Mouse (Mus musculus) gastrocnemius, adult 8-10 months (tissue): ENCODE measurements around the gene Wipf1. TPM values are rescaled to one million over a fixed set of nuclear protein-coding genes. Genes with fewer than 3 reads are reported as not detected.
A peak's percentile ranks its signal among the peaks of the same experiment; 100 is the strongest.
"Not testable (repeated sequence)": the region's sequence is repeated elsewhere in the genome, so short reads cannot be mapped to it uniquely, and the experiment has no call there.

Experiments used
- DNase-seq, 2 experiments: peaks; one replicate each; pipeline ENCODE4 v3.0.0; 2022; ENCODE audit warnings: low spot score in 2 of 2
- total RNA-seq, 4 experiments: library from RNA; stranded (reverse); gene quantifications; 2 replicates each; pipeline ENCODE4 v1.2.4; 2022

Gene Wipf1
- total RNA-seq, result 10 to 100 TPM in 1 of 4 experiments, 1 to 10 TPM in 3; 4.5 to 10.1 (median 6.6) TPM

DNA sequence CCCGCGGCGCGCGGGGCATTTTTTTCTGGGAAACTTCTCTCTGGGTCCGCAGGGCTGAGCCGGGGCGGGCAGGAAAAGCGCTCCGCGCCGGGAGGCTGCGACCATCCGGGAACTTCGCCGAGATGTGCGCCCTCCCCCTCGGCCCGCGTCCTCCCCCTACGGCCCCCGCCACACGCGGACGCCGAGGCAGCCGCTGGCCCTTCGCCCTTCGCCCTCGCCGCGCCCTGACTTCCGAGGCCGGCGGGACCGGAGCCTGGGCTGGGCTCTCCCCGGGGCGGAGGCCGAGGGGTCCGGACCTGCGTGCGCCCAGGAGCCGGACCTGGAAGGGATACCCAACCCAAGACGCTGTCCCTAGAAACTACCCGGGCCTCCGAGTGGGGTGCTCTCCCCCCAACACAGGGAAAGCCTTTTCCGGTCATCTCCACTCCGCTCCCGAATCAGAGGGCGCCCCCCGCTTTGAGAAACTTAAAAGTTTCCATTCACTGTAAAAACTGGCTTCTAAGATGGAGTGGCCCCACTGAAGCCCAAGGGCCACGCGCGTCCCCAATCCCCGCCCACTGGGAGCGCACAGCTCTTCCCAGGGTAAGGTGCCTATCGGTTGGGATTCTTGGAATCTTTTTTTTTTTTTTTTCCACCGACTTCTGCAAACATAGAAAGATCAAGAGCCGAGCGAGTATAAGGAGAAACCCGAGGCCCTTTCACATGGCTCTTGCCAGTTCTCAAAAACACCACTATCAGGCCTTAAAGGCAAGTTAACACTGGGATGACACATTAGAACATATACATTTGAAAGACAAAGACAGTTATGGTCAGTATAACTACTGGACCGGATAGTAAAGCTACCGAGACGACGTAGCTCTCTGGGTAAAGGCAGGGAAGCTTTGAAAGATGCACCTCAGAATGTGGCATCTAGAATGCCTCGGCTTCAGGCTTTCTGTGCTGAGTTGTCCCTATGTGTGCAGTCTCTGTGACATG is at the start of gene Wipf1:
Gene Wipf1, minus strand, starts transcription at position 379 of the 975 bp plus-strand sequence.
- DNase-seq, result peak; percentile 63 to 78

DNA sequence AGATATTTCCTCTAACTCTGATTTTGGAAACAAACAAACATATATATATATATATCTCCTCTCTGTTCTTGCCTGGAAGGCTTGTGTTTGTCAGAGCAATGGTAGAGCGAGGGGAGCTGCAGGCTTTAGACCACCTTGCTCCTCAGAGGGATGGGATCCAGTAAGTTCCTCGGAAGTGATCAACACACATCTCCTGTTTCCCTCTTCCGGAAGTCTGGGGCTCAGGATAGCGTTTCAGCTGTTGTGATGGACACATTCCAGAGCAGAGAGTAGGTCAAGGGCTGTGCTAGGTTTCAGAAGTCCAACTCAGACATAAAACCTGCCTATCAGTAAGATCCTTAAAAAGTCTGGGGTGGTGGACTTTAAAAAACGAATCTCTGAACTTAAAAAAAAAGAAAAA is 49.6 kb upstream of the Wipf1 start:
- DNase-seq, result no peak

DNA sequence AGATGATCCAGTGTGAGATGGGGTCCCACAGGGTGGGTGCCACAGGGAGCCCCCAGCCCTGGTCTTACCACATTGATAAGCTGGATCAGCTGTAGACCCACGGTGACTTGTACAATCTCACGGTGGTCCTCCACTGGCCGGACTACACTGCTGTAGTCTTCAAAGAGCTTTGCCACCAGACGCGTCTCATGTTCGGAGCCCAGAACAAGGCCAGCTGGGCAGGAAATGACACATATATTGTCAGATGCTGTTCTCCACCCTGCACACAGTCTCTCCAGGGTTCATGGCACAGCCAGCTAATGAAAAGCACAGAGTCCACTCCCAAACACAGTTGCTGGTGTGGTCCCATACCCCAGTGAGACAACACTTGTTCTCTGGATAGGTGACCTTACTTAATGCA is 44.9 kb upstream of the Wipf1 start:
- no peak for DNase-seq

DNA sequence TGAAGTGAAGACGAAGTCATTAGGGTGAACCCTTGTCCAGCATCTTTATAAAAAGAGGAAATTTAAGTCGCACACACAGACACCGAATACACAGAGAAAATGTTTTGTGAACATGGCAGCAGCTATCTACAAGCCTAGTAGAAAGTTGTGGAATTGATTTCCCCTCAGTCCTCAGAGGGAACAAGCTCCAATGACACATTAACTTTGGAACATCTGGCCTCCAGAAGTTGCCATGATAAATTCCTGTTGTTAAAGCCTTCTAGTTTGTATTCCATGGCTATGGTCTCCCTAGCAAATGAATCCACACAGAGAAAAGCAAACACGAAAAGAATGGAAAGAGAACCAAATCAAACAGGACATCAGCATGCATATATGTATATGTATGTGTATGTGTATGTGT is 44.0 kb upstream of the Wipf1 start:
- DNase-seq, result no peak

DNA sequence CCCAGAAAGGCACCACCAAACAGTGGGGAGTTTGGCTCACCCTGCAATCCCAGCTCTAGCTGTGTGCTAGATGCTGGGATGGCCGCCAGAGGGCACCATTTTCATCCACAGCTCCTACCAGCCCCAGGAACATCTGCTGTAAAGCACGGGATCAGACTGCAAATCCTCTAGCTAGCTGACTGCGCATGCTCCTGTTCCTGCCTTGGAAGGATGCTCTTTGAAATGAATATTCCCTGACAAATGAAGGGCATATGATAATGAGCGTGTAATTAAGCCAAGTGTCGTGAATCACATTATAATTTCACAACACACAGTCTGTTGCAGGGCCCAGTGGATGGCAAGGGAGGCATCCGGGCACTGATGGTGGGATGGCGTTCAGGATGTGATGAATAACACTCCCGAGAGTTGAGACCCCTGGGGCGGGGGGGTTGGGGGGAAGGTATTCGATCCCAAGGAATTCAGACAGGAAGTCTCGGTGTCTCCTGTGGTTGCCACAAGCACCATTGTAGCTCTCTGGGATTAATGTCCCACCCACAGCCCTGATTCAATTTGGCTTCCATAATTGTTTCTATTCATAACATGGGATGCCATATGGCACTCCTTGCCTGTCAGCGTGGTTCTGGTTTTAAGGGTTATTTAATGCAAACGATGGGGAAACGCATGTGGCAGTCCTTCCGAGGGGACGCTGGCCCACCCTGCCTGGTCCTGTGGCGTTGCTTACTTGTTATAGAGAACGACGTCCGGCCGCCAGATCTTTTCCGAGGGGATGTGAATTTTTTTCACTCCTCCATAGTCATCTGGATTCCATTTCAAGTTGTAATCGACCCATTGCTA is 43.2 kb upstream of the Wipf1 start:
- peak; percentile 25 to 48 for DNase-seq

DNA sequence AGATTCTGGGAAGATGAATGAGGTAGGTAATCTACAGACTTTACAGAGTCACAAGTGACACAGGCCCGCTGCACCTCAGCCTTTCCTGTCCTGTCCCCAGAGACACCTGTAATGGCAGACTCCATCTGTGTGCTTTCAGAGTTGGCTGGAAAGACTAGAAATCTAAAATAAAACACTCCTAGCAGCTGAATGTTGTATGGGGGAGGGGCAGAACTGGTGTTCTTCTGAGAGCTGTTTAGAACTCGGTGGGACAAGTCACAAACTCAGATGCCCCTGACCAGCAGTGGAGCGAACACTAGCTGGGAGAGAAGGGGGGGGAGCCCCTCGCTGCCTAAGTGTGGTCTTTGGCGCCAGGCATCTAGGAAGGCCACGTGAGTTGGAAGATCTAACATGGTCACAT is 42.4 kb upstream of the Wipf1 start:
- DNase-seq, result no peak

DNA sequence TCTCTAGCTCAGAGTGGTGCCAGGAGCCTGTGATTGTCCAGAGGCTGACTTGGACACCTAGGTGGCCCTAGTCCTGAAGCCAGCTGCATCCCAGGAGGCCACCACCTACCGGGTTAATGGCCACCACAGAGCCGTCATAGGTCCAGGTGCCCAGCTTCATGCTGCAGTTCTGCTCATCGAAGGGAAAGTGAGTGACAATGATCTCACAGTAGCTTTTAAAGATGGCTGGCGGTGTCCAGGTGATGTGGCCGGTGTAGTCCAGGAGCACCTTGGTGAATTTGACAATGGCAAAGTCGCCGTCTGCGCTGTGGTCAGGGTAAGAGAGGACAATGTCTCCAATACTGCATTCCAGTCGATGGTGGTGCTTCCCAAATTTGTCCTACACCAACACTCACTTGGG is 41.8 kb upstream of the Wipf1 start:
- DNase-seq, result no peak

DNA sequence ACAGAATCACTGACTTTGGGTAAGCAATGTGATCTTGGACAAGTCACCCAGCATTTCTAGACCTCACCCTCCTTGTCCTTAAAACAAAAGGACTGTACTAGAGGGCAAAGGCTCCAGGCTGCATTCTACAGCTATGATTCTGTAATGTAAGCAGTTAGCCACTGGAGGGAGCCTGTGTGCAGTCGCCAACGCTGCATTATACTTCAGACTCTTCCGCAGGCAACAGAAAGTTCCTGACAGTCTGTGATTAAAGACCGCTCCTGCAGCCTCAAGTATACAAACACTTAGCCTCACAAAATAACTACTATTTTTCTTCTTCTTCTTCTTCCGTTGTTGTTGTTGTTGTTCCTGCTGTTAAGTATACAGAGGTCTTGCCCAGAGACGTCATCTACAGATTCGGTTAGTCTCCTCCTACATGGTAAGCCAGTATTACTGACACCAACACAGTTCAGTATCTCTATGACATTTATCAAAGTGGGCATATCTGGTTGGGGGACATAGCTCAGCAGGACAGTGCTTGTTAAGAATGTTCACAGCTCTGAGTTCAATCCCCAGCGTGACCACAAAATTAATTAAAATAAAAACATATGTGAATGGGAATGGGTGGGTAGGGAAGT is 37.6 kb upstream of the Wipf1 start:
- no peak for DNase-seq

DNA sequence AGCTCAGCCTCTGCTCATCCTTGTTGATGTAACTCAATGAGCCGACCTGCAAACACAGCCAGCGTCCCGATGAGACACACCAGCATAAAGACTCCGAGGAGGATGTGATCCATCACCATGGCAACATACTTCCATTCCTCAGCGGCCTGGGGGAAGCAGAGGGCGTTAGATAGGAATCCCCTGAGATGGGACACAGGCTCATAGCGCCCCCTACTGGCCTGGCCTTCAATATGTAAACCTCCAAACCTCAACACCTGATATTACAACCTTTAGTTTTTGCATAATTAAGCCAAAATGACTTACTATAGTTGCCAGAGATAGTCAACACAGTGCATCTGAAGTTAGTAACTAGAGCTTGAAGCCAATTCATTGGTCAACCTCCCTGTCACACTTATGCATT is 36.6 kb upstream of the Wipf1 start:
- no peak for DNase-seq

DNA sequence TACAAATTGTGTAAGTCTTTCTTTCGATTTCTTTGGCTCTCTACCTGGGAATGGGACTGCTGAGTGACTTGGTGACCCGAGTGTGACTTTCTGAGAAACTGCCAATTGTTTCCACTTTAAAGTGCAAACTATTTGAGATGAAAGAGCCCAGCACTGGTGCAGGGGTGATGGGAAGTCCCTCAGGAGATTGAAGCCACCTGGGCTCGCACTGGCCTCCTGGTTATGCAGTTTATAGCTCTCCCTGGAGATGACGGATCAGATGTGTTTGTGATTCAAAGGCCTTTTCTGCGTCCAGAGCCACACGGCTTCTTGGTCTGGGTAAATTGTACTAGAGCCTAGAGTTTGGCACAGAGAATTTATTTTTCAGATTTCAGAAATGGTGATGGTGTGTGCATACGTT is 34.2 kb upstream of the Wipf1 start:
- no peak for DNase-seq

DNA sequence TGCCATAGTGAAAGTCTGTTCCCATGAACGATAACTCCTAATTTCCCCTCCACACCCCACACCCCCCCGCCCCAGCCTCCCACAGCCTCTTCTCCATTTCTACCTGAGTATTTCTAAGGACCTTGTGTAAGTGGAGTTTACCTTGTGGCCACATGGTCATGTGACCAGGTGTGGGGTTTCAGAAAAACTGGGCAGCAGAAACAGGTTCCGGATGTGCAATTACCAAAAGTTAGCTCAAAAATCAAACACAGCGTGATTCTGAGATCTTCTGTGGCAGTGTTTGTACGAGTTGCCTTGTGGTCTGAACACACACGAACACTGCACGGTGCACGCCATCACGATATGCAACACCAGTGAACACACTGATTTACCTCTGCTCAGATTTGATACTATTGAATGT is 33.1 kb upstream of the Wipf1 start:
- no peak for DNase-seq

DNA sequence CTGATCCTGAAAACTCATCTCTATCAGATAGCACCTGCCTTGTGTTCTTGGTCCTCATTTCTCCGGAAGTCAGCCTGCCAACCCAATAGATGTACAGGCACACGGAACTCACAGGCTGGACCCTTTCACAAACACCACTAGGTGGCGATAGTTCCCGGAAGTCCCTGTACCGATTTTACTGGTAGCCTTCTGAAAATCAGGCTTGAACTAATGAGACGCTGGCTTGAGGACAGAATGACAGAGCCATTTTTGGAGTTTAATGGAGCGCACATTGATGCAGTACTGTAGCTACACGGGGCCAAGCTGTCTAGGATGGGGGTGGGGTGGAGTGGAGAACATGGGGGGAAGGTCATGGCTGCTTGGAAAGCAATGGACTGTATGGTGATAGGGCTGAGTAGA is 32.1 kb upstream of the Wipf1 start:
- no peak for DNase-seq

DNA sequence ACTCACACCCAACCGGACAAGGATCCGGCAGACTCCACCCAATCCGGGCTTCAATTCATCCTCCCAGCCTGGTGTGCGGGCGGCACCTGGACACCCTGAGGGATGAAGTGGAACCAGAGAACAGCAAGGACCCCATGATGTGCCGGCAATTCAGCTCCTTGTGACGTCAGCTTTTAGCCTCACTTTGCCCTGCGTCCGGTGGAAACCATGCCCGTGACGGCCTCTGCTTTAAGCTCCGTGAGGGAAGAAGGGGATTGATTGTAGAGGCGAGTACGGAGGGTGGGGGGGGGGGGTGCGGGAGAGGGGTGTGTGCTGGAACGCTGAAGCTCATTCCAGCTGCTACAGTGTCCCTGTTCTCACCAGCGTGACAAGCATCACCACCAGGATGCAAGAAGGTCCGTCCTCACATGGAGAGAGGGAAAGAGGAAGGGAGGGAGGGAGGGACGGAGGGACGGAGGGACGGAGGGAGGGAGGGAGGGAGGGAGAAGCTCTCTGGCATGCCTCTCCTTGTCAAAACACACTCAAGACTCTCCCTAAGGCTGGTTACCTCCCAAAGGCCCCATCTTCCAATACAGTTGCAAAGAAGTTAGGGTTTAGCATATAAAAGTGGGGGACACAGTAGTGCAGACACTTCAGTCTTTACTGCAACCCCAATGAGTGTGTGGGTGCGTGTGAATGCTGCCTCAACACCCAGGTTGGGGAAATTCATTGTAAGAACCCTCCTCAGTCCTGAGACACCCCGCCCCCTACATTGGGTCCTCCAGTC is 31.5 kb upstream of the Wipf1 start:
- no peak for DNase-seq

DNA sequence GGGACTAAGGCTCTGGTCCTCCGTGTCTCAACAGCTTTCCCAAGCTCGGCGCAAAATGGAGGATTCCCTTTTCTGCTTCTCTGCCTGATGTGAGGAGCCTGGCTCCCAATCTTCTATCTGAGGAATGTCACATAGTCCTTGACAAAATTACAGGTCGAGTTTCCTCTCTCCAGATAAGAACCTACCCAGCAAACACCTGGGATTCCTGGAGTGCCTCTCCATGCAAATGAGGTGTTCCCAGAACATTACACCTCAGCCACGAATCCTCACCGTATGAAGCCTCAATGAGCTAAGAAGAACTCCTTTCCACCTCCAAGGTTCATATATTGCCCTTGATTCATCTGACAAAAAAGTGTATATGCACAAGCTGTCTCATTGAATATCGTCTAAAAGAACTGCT is 30.9 kb upstream of the Wipf1 start:
- DNase-seq, result no peak

DNA sequence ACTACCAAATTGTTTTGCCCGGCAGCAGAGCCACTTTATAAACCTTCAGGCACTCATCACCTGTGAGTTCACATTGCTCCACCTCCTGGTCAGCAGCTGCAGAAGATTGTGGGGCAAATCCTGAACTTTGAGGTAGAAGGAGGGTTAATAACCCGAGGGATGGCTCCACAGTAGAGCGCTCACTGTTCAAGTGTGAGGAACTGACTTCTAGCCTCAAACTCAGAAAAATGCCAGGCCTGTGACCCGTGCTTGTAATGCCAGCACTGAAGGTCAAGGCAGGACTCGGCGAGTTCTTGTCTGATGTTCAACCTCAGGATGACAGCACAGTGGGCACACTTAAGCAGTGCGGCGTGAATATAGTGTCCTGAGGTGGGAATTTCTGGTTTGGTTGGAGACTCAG is 28.4 kb upstream of the Wipf1 start:
- no peak for DNase-seq

DNA sequence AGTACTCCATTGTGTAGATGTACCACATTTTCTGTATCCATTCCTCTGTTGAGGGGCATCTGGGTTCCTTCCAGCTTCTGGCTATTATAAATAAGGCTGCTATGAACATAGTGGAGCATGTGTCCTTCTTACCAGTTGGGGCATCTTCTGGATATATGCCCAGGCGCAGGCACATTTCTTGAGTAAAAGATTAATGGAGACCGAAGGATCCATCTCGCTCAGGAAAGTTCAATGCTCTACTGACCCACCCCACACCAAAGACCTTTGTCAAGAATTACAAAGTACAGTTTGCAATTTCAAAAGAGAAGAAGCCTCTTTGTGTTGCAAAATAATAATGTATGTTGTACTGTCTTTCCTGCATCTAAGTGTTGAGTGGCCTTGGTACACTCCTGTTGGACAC is 27.5 kb upstream of the Wipf1 start:
- DNase-seq, result not testable (repeated sequence)

DNA sequence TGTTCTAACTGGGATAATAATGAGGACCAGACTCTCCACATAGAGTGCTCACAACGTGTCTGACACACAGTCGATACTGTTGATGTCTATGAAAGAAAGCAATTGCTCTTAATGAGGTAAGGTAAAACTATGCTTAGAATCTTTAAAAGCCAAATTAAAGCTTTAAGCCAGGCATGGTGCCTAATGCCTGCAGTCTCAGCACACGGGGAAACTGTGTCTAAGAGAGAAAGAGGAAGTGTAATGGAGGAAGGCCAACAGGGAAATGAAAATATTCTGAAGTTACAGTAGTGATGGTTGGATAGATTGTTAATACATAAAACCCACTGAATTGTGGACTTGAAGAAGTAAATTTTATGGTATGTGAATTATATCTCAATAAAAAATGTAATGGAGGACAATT is 24.9 kb upstream of the Wipf1 start:
- no peak for DNase-seq

DNA sequence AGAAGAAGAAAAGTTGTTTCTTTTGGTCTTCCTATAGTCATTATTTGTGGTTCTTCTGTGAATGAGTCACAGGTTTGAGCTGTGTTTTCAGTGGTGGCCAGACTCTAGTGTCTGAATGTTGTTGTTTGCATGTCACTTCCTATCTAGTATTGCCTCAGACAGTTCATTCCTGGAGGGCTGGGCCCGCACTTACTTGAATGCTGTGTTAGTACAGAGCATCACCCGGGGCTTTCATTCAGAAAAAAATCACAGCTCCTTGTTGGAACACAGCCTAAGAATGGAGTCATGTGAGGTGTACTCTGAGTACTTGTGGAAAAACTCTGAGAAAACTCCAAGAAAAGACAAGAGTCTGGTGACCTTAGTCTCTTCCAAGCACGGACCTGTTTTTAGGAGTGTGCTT is 23.4 kb upstream of the Wipf1 start:
- no peak for DNase-seq

DNA sequence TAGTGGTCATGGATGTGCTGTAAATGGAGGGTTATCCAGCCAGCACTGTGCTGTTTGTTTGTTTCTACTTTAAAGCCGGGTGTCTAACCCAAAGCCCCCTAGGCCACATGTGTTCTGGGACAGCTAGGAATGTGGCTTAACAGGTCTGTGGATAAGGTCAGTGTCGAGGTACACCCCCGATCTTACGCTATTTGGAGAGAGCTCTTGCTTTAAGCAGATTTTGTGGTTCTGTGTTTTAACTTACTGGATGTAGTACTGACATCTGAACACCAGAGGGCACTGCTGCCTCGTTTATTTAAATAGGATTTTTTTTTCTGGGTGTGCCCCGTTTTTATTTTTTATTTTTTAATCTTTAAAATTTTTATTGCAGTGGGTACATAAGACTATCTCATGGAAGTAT is 21.2 kb upstream of the Wipf1 start:
- no peak for DNase-seq

DNA sequence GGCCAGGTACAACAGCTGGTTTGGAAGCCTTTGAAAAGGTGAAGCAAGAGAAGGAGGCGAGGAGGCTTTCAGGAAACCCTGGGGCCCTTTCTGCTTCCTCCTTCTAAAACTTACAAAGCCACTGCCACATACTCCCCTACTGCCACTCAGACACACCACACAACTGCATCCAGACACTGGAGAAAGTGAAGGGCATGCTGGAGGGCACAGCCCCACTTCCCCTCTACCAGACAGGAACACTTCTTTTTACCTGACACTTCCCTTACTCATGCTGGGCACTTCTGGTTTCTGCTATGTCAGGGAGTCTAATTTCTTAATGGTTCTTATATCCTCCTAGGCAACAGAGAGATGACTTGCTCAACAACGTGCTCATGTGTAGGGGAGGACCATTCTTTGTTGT is 19.0 kb upstream of the Wipf1 start:
- no peak for DNase-seq

DNA sequence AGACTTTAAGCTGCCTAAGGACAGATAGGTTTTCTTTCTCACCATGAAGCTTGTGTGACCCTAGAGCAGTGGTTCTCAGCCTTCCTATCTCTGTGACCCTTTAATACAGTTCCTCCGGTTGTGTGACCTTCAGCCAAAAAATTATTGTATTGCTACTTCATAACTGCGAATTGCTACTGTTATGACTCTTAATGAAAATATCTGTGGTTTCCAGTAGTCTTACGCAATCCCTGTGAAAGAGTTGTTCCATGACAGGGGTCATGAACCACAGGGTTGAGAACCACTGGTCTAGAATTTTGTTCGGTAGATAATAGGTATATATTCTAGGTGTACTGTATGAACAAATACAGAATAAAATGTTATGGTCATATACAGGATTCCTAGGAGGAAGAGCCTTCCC is 17.7 kb upstream of the Wipf1 start:
- DNase-seq, result no peak
